Mouse (Mus musculus) midbrain, embryonic 16.5 days (tissue): ENCODE data around the gene Olfr155. TPM values are rescaled to one million over a fixed set of nuclear protein-coding genes. Genes with fewer than 3 reads are reported as not detected.

Experiments used
- ATAC-seq: fragments of 200-750 bp; cut with Nextera tagmentation; 2 replicates; pipeline ENCODE4 v1.8.0; 2017; ENCODE audit warnings: moderate TSS enrichment
- H3K27ac ChIP-seq: fragments of 300-500 bp; sonication (generic); 2 replicates; pipeline ENCODE4 v1.5.1; 2014; ENCODE audit warnings: mild to moderate bottlenecking, low read length, mixed read lengths
- H3K27me3 ChIP-seq: fragments of 300-500 bp; sonication (generic); 2 replicates; pipeline ENCODE4 v1.6.1; 2014; ENCODE audit warnings: low read depth, low read length, mixed read lengths; ENCODE audit not compliant: control insufficient read depth, insufficient read depth
- H3K36me3 ChIP-seq: fragments of 300-500 bp; sonication (generic); 2 replicates; pipeline ENCODE4 v1.6.1; 2014; ENCODE audit warnings: mild to moderate bottlenecking, low read length, moderate library complexity, mixed read lengths; ENCODE audit not compliant: control insufficient read depth, insufficient read depth
- H3K4me1 ChIP-seq: fragments of 300-500 bp; sonication (generic); 2 replicates; pipeline ENCODE4 v1.6.1; 2014; ENCODE audit warnings: mild to moderate bottlenecking, low read length, mixed read lengths; ENCODE audit not compliant: control insufficient read depth, insufficient read depth
- H3K4me2 ChIP-seq: fragments of 300-500 bp; sonication (generic); 2 replicates; pipeline ENCODE4 v1.6.1; 2014; ENCODE audit warnings: mild to moderate bottlenecking, low read length, mixed read lengths
- H3K4me3 ChIP-seq: fragments of 300-500 bp; sonication (generic); 2 replicates; pipeline ENCODE4 v1.5.1; 2014; ENCODE audit warnings: low read depth, mild to moderate bottlenecking, low read length, moderate library complexity, mixed read lengths
- H3K9ac ChIP-seq: fragments of 300-500 bp; sonication (generic); 2 replicates; pipeline ENCODE4 v1.6.1; 2014; ENCODE audit warnings: low read depth, low read length, mixed read lengths
- H3K9me3 ChIP-seq: fragments of 300-500 bp; sonication (generic); replicated peaks from 2 replicates; pipeline ENCODE4 v1.6.1; 2014; ENCODE audit warnings: mild to moderate bottlenecking, low read length, mixed read lengths; ENCODE audit not compliant: control insufficient read depth, poor library complexity, severe bottlenecking
- WGBS: fragments of 180-500 bp; shearing (Covaris S2); extraction: QIAGEN DNeasy Blood & Tissue Kit; methylation state at CpG from one replicate; pipeline ENCODE4 v1.1.7; 2014; 5-methylcytosine and 5-hydroxymethylcytosine counted together
- polyA plus RNA-seq: library from polyadenylated mRNA; unstranded; fragments of >200 nt; fragmentation: Nextera tagmentation; extraction: Ambion mirVana; gene quantifications from 2 replicates; pipeline ENCODE4 v1.2.1, GENCODE M21; 2015

Gene Olfr155
- not detected in 2 replicates for polyA plus RNA-seq

- Histone ChIP-seq H3K9me3 (no peaks in the 10 kb centered on the region), H3K27ac (no peak within 1 kb of the TSS), H3K27me3 (no peaks in the 10 kb centered on the region), H3K9ac (no peak within 1 kb of the TSS), H3K4me1 (0 out of 2 replicates have a peak, but pooled peaks cover 2% of the 10 kb centered on the region), H3K4me3 (no peak within 1 kb of the TSS), H3K36me3 (no peaks in the 10 kb centered on the region), H3K4me2 (no peak within 1 kb of the TSS)
- no peak for ATAC-seq
- 87% methylated on average over 6 of the region's 6 CpGs for WGBS
Observed at GRCm38 (mm10) chr4:43851265-43851664, at the start of gene Olfr155. Gene Olfr155 (plus strand): TSS chr4:43851565.

- Histone ChIP-seq H3K4me3 (no peak overlapping the region), H3K36me3 (no peaks in the 10 kb centered on the region), H3K4me1 (no peaks in the 10 kb centered on the region), H3K9ac (no peak overlapping the region), H3K27ac (no peak overlapping the region), H3K27me3 (no peaks in the 10 kb centered on the region), H3K4me2 (no peak overlapping the region), H3K9me3 (no peaks in the 10 kb centered on the region)
- no peak for ATAC-seq
- WGBS = 87% methylated on average over 13 of the region's 13 CpGs
Observed at GRCm38 (mm10) chr4:43822896-43823550, 28.3 kb upstream of the Olfr155 start.

GRCm38 (mm10) chr4:43823845-43824337, 27.5 kb upstream of the Olfr155 start, which contains the start of gene Olfr156:
Gene Olfr156 (minus strand): TSS chr4:43823895.
- WGBS = 11% methylated on average over 7 of the region's 7 CpGs
- no peak within 1 kb of the TSS for H3K9ac ChIP-seq

GRCm38 (mm10) chr4:43828806-43829205, 22.6 kb upstream of the Olfr155 start:
- no peaks in the 10 kb centered on the region for H3K9me3 ChIP-seq
- 94% methylated on average over 4 of the region's 4 CpGs for WGBS
- no peak overlapping the region for H3K9ac ChIP-seq
- no peaks in the 10 kb centered on the region for H3K27me3 ChIP-seq
- no peak for ATAC-seq
- no peak overlapping the region for H3K27ac ChIP-seq
- H3K4me1 ChIP-seq = no peaks in the 10 kb centered on the region
- no peaks in the 10 kb centered on the region for H3K36me3 ChIP-seq
- H3K4me2 ChIP-seq = no peak overlapping the region
- no peak overlapping the region for H3K4me3 ChIP-seq

More at GRCm38 (mm10) chr4:43823845-43824337, 27.5 kb upstream of the Olfr155 start, which contains the start of gene Olfr156:
- H3K9me3 ChIP-seq = no peaks in the 10 kb centered on the region
- no peak within 1 kb of the TSS for H3K4me2 ChIP-seq
- no peak within 1 kb of the TSS for H3K27ac ChIP-seq
- H3K4me3 ChIP-seq = no peak within 1 kb of the TSS
- ATAC-seq = no peak
- no peaks in the 10 kb centered on the region for H3K27me3 ChIP-seq
- H3K4me1 ChIP-seq = no peaks in the 10 kb centered on the region
- no peaks in the 10 kb centered on the region for H3K36me3 ChIP-seq

GRCm38 (mm10) chr4:43832031-43832430, 19.3 kb upstream of the Olfr155 start:
- WGBS = 71% methylated on average over 5 of the region's 5 CpGs
- Histone ChIP-seq H3K27ac (no peak overlapping the region), H3K9ac (no peak overlapping the region), H3K9me3 (no peaks in the 10 kb centered on the region), H3K4me3 (no peak overlapping the region), H3K4me2 (no peak overlapping the region), H3K36me3 (no peaks in the 10 kb centered on the region), H3K4me1 (no peaks in the 10 kb centered on the region), H3K27me3 (no peaks in the 10 kb centered on the region)
- ATAC-seq = no peak

- no peak for ATAC-seq
- Histone ChIP-seq H3K4me3 (no peak overlapping the region), H3K36me3 (no peaks in the 10 kb centered on the region), H3K9me3 (no peaks in the 10 kb centered on the region), H3K4me2 (no peak overlapping the region), H3K9ac (no peak overlapping the region), H3K27me3 (no peaks in the 10 kb centered on the region), H3K4me1 (no peaks in the 10 kb centered on the region), H3K27ac (no peak overlapping the region)
- 60% methylated on average over 5 of the region's 5 CpGs for WGBS
Observed at GRCm38 (mm10) chr4:43833752-43834151, 17.6 kb upstream of the Olfr155 start.

- 74% methylated on average over 4 of the region's 4 CpGs for WGBS
- no peaks in the 10 kb centered on the region for H3K4me1 ChIP-seq
- no peaks in the 10 kb centered on the region for H3K36me3 ChIP-seq
- no peak overlapping the region for H3K4me2 ChIP-seq
- H3K9ac ChIP-seq = no peak overlapping the region
- H3K4me3 ChIP-seq = no peak overlapping the region
- H3K27me3 ChIP-seq = no peaks in the 10 kb centered on the region
- H3K27ac ChIP-seq = no peak overlapping the region
- no peak for ATAC-seq
- no peaks in the 10 kb centered on the region for H3K9me3 ChIP-seq
Observed at GRCm38 (mm10) chr4:43834749-43835148, 16.6 kb upstream of the Olfr155 start.

- ATAC-seq = no peak
Observed at GRCm38 (mm10) chr4:43838326-43838725, 13.0 kb upstream of the Olfr155 start.

GRCm38 (mm10) chr4:43840101-43840500, 11.3 kb upstream of the Olfr155 start, which contains the start of gene Olfr157:
Gene Olfr157 (minus strand): TSS chr4:43840201.
- Histone ChIP-seq H3K36me3 (no peaks in the 10 kb centered on the region), H3K9ac (no peak within 1 kb of the TSS), H3K27ac (no peak within 1 kb of the TSS), H3K4me1 (no peaks in the 10 kb centered on the region), H3K4me3 (no peak within 1 kb of the TSS), H3K9me3 (peaks cover 3% of the 10 kb centered on the region; the same call in 1 of the 2 replicates), H3K27me3 (no peaks in the 10 kb centered on the region), H3K4me2 (no peak within 1 kb of the TSS)
- WGBS = 70% methylated on average over 1 of the region's 1 CpGs
- no peak for ATAC-seq

More at GRCm38 (mm10) chr4:43838326-43838725, 13.0 kb upstream of the Olfr155 start:
- Histone ChIP-seq H3K27me3 (no peaks in the 10 kb centered on the region), H3K9me3 (peaks cover 3% of the 10 kb centered on the region; the same call in 1 of the 2 replicates), H3K9ac (no peak overlapping the region), H3K4me3 (no peak overlapping the region), H3K36me3 (no peaks in the 10 kb centered on the region), H3K27ac (no peak overlapping the region), H3K4me2 (no peak overlapping the region), H3K4me1 (no peaks in the 10 kb centered on the region)
- WGBS = 80% methylated on average over 3 of the region's 3 CpGs
